Mouse (Mus musculus) olfactory bulb, adult 2 months (tissue): ENCODE data around the gene D930048N14Rik. TPM values are rescaled to one million over a fixed set of nuclear protein-coding genes. Genes with fewer than 3 reads are reported as not detected.
"Not testable (repeated sequence)": the region's sequence is repeated elsewhere in the genome, so short reads cannot be mapped to it uniquely, and the experiment has no call there.

Experiments
- H3K27ac ChIP-seq: fragments of 200-500 bp; 2 replicates; pipeline ENCODE4 v1.5.1; 2012; ENCODE audit warnings: low read depth, low read length; ENCODE audit not compliant: insufficient read depth
- H3K4me1 ChIP-seq: fragments of 200-500 bp; 2 replicates; pipeline ENCODE4 v1.6.1; 2012; ENCODE audit warnings: low read length; ENCODE audit not compliant: control insufficient read depth, insufficient read depth
- H3K4me3 ChIP-seq: fragments of 200-500 bp; 2 replicates; pipeline ENCODE4 v1.5.1; 2012; ENCODE audit warnings: mild to moderate bottlenecking, low read depth, low read length, moderate library complexity; ENCODE audit not compliant: insufficient read depth
- CTCF ChIP-seq: fragments of 200-500 bp; IDR thresholded peaks from 2 replicates; pipeline ENCODE4 v1.5.1; 2012; ENCODE audit warnings: low read depth, mild to moderate bottlenecking, low read length, moderate library complexity; ENCODE audit not compliant: insufficient read depth
- POLR2A ChIP-seq: fragments of 200-500 bp; IDR thresholded peaks from 2 replicates; pipeline ENCODE4 v1.6.1; 2012; ENCODE audit warnings: mild to moderate bottlenecking, low read depth, low read length, moderate library complexity; ENCODE audit not compliant: insufficient read depth
- WGBS: fragments of 180-500 bp; shearing (Covaris S2); methylation state at CpG from one replicate; pipeline ENCODE4 v1.1.7; 2018; 5-methylcytosine and 5-hydroxymethylcytosine counted together
- polyA plus RNA-seq: library from polyadenylated mRNA; stranded (reverse); fragments of >200 nt; gene quantifications from 2 replicates; pipeline ENCODE4 v1.2.4, GENCODE M21; 2012; ENCODE audit warnings: low replicate concordance; ENCODE audit not compliant: missing spikeins, insufficient read depth, insufficient read length

Gene D930048N14Rik
- not detected in 2 replicates for polyA plus RNA-seq

GRCm38 (mm10) chr11:51650691-51651515, at the start of gene D930048N14Rik, which contains the start of gene N4bp3:
Gene D930048N14Rik, plus strand, starts transcription at chr11:51650954.
Gene N4bp3, minus strand, starts transcription at chr11:51650842.
- Histone ChIP-seq H3K27ac (no peak within 1 kb of the TSS), H3K4me1 (peaks cover 33% of the 10 kb centered on the region), H3K4me3 (peak within 1 kb of the TSS; percentile 51)
- 2% methylated on average over 70 of the region's 70 CpGs for WGBS
- TF ChIP-seq POLR2A (no peak), CTCF (no peak)

GRCm38 (mm10) chr11:51602253-51602652, 48.5 kb upstream of the D930048N14Rik start:
- no peak overlapping the region for H3K27ac ChIP-seq
- H3K4me3 ChIP-seq: no peak overlapping the region
- no peaks in the 10 kb centered on the region for H3K4me1 ChIP-seq
- TF ChIP-seq CTCF (no peak), POLR2A (no peak)
- 86% methylated on average over 3 of the region's 3 CpGs for WGBS

- WGBS: under 1% methylated on average over 81 of the region's 81 CpGs
- no peaks in the 10 kb centered on the region for H3K4me1 ChIP-seq
These were observed 44.9 kb upstream of the D930048N14Rik start for GRCm38 (mm10) chr11:51605602-51606446.

GRCm38 (mm10) chr11:51606447-51607095, 44.2 kb upstream of the D930048N14Rik start, which contains the start of gene Hnrnpab:
Gene Hnrnpab, minus strand, starts transcription at chr11:51606847.
- under 1% methylated on average over 90 of the region's 91 CpGs for WGBS
- TF ChIP-seq CTCF (peak; percentile 3; the same call in 1 of the 2 replicates), POLR2A (peak; percentile 99)
- no peaks in the 10 kb centered on the region for H3K4me1 ChIP-seq
- H3K27ac ChIP-seq: peak within 1 kb of the TSS; percentile 71
- H3K4me3 ChIP-seq: peak within 1 kb of the TSS; percentile 84

More at GRCm38 (mm10) chr11:51605602-51606446, 44.9 kb upstream of the D930048N14Rik start:
- peak overlapping the region; percentile 30 for H3K27ac ChIP-seq
- H3K4me3 ChIP-seq: peak overlapping the region; percentile 84
- TF ChIP-seq POLR2A (peak; percentile 33; the same call in 1 of the 2 replicates), CTCF (no peak)

- TF ChIP-seq CTCF: no peak
- TF ChIP-seq POLR2A: no peak
- H3K27ac ChIP-seq: peak overlapping the region; percentile 71
- H3K4me3 ChIP-seq: peak overlapping the region; percentile 77
- WGBS: 8% methylated on average over 15 of the region's 15 CpGs
- no peaks in the 10 kb centered on the region for H3K4me1 ChIP-seq
These were observed 43.5 kb upstream of the D930048N14Rik start for GRCm38 (mm10) chr11:51607096-51607738.

GRCm38 (mm10) chr11:51609266-51609909, 41.4 kb upstream of the D930048N14Rik start:
- TF ChIP-seq POLR2A (no peak), CTCF (no peak)
- no peaks in the 10 kb centered on the region for H3K4me1 ChIP-seq
- H3K27ac ChIP-seq: no peak overlapping the region
- 86% methylated on average over 3 of the region's 3 CpGs for WGBS
- H3K4me3 ChIP-seq: no peak overlapping the region

GRCm38 (mm10) chr11:51609940-51610339, 40.8 kb upstream of the D930048N14Rik start:
- not testable (repeated sequence) for H3K27ac ChIP-seq, H3K4me1 ChIP-seq, H3K4me3 ChIP-seq
- WGBS: 89% methylated on average over 5 of the region's 5 CpGs

- Histone ChIP-seq H3K27ac (no peak overlapping the region), H3K4me1 (peaks cover 7% of the 10 kb centered on the region), H3K4me3 (no peak overlapping the region)
- no peak for TF ChIP-seq POLR2A
- TF ChIP-seq CTCF: no peak
- WGBS: 81% methylated on average over 8 of the region's 8 CpGs
These were observed 36.5 kb upstream of the D930048N14Rik start for GRCm38 (mm10) chr11:51614256-51614655.
